In the genomic region with DNA sequence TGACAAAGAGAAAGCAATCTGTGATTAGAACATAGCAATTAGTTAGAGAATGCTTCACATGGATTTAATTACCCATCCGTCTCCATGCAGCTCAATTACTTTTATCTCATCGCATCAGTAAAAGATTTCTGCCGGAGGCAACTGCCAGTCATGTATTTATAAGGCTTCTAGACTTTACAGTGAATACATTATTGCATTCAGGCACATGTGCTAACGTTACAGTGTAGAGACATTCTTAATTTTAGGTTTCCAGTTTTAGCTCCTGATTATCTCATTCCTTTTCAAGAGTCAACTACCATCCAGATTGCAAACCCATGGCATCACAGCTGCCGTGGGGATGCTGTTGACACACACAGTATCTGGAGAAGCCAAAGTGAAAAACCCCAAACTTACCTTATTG, we compare ENCODE assay signal across 13 mouse cellular contexts.
DNase-seq lines count a peak whose midpoint lies in the region; ATAC-seq and TF ChIP-seq lines count a peak whose summit lies in the region.
"Had no signal": no experiment of that assay in that cellular context is flagged by ENCODE, and none has a peak within 500 bp of the region (broad histone marks: within the 10 kb centered on the region; RNA-seq: fewer than 3 reads in every experiment).

No protein-coding gene starts in this region.

- H3K4me1 ChIP-seq in forebrain, embryonic 12.5 days = peaks cover 7% of the 10 kb centered on the region; the same call in 1 of the 2 replicates
- no peaks in the 10 kb centered on the region for H3K4me1 ChIP-seq in midbrain, postnatal 0 days (ENCODE audit: insufficient read depth, low read length)
- H3K4me1 ChIP-seq: lung, embryonic 15.5 days had no signal

- no peak for TF ChIP-seq POLR2A in brain, embryonic 14.5 days (IDR thresholded peaks at IDR 0.05; ENCODE audit: borderline replicate concordance, extremely low read depth, insufficient read depth, insufficient read length, poor library complexity, severe bottlenecking)

- TF ChIP-seq CTCF in brain, embryonic 14.5 days (IDR thresholded peaks at IDR 0.05; ENCODE audit: borderline replicate concordance, extremely low read depth, insufficient read depth, insufficient read length) = no peak
- no peak for TF ChIP-seq CTCF in midbrain, postnatal 0 days (IDR thresholded peaks at IDR 0.05)

- H3K36me3 ChIP-seq in forebrain, embryonic 12.5 days (replicated peaks) = no peaks in the 10 kb centered on the region
- H3K36me3 ChIP-seq in midbrain, postnatal 0 days (ENCODE audit: insufficient read depth, low read length) = no peaks in the 10 kb centered on the region
- H3K36me3 ChIP-seq: heart, embryonic 12.5 days; lung, embryonic 15.5 days had no signal

- intact Hi-C loops in left cerebral cortex, postnatal 14 days (cut with DNase I) = no loop called here

- peak; percentile 89 for ATAC-seq in forebrain, embryonic 12.5 days (ENCODE audit: low FRiP score)
- ATAC-seq in midbrain, postnatal 0 days (ENCODE audit: low FRiP score) = no peak
- no peak for ATAC-seq in granulocyte monocyte progenitor cell, adult 5-6 weeks (replicated peaks; ENCODE audit: poor library complexity, severe bottlenecking)
- ATAC-seq in inflammation-experienced regulatory T-cells, adult 6 months = no peak

- no peaks in the 10 kb centered on the region for H3K27me3 ChIP-seq in forebrain, embryonic 12.5 days
- H3K27me3 ChIP-seq in midbrain, postnatal 0 days (ENCODE audit: insufficient read depth, low read length) = no peaks in the 10 kb centered on the region
- H3K27me3 ChIP-seq: heart, embryonic 12.5 days; lung, embryonic 15.5 days had no signal

- WGBS in forebrain, embryonic 12.5 days = 31% methylated on average over 5 of the region's 5 CpGs
- WGBS in midbrain, postnatal 0 days = 43% methylated on average over 5 of the region's 5 CpGs

- peak; percentile 37 to 68 for DNase-seq in left cerebral cortex, postnatal 14 days (ENCODE audit: low spot score in 2 of 2)
- DNase-seq in left cerebral cortex, adult 18-20 months (ENCODE audit: low spot score in 2 of 2) = no peak
- peak; percentile 95 for DNase-seq in brain, embryonic 14.5 days (ENCODE audit: low read depth)
- peak; percentile 27 for DNase-seq in midbrain, postnatal 0 days (ENCODE audit: low spot score)
- DNase-seq: cerebellum, postnatal 10 days; gastrocnemius, postnatal 36 days; heart, postnatal 4 days; kidney, adult 2 months had no signal

- no peak overlapping the region for H3K4me2 ChIP-seq in forebrain, embryonic 12.5 days
- no peak overlapping the region for H3K4me2 ChIP-seq in midbrain, postnatal 0 days (ENCODE audit: low read depth, low read length, poor library complexity, severe bottlenecking)
- H3K4me2 ChIP-seq: heart, embryonic 12.5 days; lung, embryonic 15.5 days had no signal

- H3K27ac ChIP-seq in forebrain, embryonic 12.5 days = peak overlapping the region; percentile 76
- H3K27ac ChIP-seq in midbrain, postnatal 0 days (ENCODE audit: low read depth, low read length) = no peak overlapping the region
- H3K27ac ChIP-seq: lung, embryonic 15.5 days had no signal

- H3K4me3 ChIP-seq in forebrain, embryonic 12.5 days (replicated peaks) = no peak overlapping the region
- H3K4me3 ChIP-seq in midbrain, postnatal 0 days (ENCODE audit: low read depth, low read length) = no peak overlapping the region
- H3K4me3 ChIP-seq: heart, embryonic 12.5 days; lung, embryonic 15.5 days had no signal

- H3K9me3 ChIP-seq in forebrain, embryonic 12.5 days = no peaks in the 10 kb centered on the region
- no peaks in the 10 kb centered on the region for H3K9me3 ChIP-seq in midbrain, postnatal 0 days (ENCODE audit: low read length)
- H3K9me3 ChIP-seq: heart, embryonic 12.5 days; lung, embryonic 15.5 days had no signal

- no peak overlapping the region for H3K9ac ChIP-seq in forebrain, embryonic 12.5 days
- no peak overlapping the region for H3K9ac ChIP-seq in midbrain, postnatal 0 days (replicated peaks; ENCODE audit: low read length, poor library complexity, severe bottlenecking)
- H3K9ac ChIP-seq: heart, embryonic 12.5 days; lung, embryonic 15.5 days had no signal

Comparison
In these comparisons a context has a peak if more than half of its experiments do, and no peak if none do; other contexts are left out.
1. DNase-seq: peak in left cerebral cortex, postnatal 14 days (2 of 2), brain, embryonic 14.5 days (single experiment) and midbrain, postnatal 0 days (single experiment); none in left cerebral cortex, adult 18-20 months (0 of 2).